Mouse (Mus musculus) frontal cortex, postnatal 10 days (tissue): ENCODE results near the gene Gpr18.

ENCODE experiments used
- DNase-seq, 2 experiments: peaks; one replicate each; pipeline ENCODE4 v3.0.0; 2022; ENCODE audit warnings: low spot score in 2 of 2, mixed read lengths in 1 of 2

Gene Gpr18

GRCm38 (mm10) chr14:121949436-121949835 is 33.9 kb upstream of the Gpr18 start:
- DNase-seq, result no peak

DNA sequence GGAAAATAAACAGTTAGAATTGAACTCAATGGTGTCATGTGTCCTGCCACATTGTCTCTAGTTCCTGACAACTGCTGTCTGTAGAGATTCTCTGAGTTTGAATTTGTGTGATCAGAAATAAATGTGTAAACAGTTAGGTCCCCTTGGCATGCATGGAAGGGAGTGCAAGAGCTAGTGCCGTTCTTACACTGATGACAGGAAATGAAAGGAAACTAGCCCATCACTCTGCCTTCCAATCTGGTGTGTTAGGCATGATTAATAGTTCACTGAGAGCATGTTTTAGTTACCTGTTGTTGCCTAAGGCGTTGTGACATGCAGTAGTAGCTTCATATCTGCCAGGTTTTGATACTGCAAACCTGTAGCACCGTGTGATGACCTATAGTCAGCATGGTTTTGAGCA is 32.4 kb upstream of the Gpr18 start:
- no peak for DNase-seq

- no peak for DNase-seq
Measured at GRCm38 (mm10) chr14:121947201-121947760, 31.7 kb upstream of the Gpr18 start.

DNA sequence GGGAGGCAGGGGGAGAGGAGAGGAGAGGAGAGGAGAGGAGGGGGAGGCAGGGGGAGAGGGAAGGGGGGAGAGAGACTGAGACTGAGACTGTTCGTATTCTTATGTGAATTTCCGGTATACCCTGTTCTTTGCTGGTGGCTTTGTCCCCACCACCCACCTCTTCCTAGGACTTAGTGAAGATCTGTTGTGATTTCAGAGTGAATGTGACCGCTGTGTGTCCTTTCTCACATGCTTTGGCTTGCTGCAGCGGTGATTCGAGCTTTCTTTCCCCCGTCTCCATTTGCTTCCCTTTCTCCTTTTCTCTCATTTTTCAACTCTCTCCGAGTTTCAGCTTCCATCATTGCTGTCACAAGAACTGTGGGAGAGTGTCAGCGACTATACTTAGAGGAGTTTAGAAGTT is 31.1 kb upstream of the Gpr18 start:
- no peak for DNase-seq

- DNase-seq, result no peak
Measured at GRCm38 (mm10) chr14:121946131-121946530, 30.6 kb upstream of the Gpr18 start.

GRCm38 (mm10) chr14:121939582-121939981 is 24.0 kb upstream of the Gpr18 start:
- no peak for DNase-seq

DNA sequence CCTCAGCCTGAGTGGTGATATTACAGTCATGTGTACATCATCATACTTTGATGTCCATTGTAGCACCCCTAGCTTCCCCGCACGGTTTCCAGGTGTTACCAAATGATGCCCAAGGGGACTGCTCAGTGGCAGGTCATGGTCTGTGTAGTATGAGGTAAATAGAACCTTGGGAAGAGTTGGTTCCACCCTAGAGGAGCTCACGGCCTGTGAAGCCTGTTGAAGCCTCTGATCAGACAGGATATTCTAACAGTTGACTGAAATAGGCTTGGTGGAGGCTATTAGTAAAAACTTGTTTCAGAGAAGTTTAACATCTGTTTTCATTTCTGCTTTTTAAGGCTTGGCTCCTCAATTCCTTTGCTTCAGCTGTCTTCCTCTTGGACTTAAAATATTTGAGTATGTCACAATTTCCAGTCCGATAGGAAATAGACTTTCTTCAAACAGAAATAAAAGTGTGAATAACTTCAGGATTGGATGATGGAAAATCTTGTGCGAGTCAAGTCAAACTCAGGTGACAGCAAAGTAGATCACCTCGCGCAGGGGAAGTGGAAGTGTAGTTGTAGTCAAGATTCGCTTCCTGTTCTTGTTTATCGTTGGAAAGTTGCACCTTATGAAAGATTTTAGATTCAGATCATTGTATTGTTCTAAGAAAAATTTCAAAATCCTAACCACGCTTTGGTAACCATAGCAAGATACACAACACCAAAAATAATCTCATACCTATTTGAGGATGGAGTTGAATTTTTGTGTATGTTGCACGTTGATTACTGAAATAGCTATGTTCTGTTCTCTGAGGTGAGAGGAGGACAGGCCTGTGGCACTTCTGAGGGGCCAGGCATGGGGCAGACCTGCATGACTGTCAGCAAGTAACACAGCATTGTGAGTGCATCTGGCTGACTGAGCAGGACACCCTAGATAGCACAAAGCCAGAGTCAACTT is 22.9 kb upstream of the Gpr18 start:
- no peak for DNase-seq

GRCm38 (mm10) chr14:121937601-121938255 is 22.1 kb upstream of the Gpr18 start:
- no peak for DNase-seq

GRCm38 (mm10) chr14:121936856-121937255 is 21.3 kb upstream of the Gpr18 start:
- no peak for DNase-seq

GRCm38 (mm10) chr14:121936356-121936755 is 20.8 kb upstream of the Gpr18 start:
- DNase-seq, result no peak

DNA sequence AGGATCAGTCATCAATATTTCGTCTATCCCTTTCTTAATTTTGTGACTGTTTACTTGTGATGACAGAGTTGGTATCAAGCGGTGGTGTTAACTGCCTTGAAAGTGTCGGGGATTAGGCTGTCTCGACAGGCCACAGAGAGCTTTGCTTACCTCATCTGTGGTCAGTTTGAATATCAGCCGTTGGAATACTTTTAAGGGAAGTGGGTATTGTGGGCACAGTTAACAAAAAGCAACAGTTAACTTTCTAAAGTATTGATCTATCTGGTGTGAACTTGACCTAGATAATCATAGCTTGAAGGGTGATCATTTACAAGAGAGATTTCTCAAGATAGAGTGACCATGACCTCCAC is 19.0 kb upstream of the Gpr18 start:
- DNase-seq, result no peak

DNA sequence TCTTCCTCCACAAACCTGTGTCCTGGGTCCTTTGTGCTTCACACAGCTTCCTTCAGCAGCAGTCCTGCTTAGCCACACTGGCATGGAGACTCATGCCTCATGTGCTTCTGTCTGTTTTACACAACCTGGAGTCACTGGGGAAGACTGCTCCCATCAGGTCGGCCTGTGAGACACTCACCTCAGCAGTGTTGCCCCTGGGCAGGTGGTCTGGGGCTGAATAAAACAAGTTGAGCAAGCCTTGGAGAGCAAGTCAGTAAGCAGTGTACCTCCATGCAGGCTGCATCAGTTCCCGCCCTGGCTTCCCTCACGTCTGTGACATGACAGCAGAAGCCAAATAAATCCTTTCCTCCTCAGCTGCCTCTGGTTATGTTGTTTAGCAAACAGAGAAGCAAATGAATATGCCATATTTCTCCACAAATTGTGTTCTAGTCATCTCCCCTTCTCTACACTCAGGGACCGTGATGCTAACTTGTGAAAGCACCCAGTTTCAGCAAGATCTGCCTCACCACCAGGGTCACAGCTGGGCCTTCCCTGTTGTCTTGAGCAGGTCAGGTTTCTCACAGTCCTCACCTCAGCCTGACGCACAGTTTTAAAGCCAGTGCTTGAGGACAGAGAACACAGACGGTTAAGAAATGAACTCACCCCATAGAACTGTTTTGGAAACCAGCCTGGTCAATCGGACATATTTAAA is 18.5 kb upstream of the Gpr18 start:
- DNase-seq, result no peak

GRCm38 (mm10) chr14:121932180-121932579 is 16.6 kb upstream of the Gpr18 start:
- DNase-seq, result no peak

- no peak for DNase-seq
Measured at GRCm38 (mm10) chr14:121931594-121931993, 16.0 kb upstream of the Gpr18 start.

DNA sequence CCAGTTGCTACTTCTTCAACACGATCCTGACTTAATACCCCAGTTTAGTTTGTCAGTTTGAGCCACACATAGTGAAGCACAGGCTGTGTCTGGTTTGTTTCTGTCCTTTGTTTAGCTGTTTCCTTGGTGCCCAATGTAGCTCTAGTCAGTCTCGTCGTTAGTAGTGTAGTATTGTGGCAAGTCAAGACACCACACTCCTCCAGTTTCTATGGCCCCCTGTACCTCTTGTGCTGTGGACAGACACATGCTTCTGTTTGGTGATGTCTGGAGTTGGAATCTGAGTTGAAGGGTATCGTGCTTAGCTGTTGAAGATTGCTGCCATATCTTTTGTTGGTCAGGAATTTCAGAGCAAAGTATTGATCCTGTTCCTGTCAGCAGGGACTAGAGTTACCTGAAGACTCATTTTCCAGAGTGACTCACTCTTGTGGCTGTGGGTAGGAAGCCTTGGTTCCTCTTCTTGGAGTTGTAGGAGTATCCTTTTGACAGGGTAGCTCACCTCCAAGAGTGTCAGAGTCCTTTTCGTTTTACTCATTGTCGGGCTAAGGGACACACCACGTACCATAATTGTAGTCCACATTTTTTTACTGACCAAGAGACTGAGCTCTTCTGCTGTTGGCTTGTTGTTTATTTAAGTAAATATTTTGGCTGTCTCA is 15.3 kb upstream of the Gpr18 start:
- DNase-seq, result no peak

- DNase-seq, result no peak
Measured at GRCm38 (mm10) chr14:121929243-121929951, 13.8 kb upstream of the Gpr18 start.

DNA sequence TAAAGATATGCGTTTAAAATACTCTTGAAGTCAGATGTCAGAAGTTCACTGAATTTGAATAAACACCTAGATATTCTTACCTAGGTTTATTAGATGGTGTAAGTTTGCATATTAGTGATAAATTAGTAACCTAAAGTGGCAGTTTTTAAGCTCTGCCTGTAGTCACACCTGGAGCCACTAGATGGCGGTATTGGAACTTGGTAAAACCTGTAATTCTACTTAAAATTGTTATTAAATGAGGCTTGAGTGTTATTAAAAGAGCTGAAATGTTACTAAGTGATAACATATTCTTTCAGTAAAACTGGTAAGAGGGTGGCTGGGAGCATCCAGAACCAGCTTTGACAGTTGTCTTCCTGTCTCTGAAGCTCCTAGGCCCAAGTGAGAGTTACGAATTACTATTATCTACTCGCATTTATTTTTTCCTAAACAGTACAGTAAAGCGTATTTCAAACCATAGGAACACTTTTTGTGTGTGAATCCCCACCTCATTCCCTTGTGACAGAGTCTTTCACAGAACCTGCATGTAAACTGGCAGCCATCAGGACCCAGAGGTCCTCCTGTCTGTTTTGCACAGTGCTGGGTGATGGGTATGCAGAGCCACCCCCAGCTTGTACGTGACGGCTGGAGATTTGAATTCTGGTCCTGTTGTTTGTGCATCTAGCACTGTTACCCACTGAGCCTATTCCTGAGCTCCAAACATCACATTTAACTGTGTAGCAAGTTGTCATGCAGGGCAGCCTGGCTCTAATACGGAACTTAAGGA is 13.0 kb upstream of the Gpr18 start:
- peak in 1 of 2 experiments; percentile 31 for DNase-seq

- no peak for DNase-seq
Measured at GRCm38 (mm10) chr14:121927451-121927850, 11.9 kb upstream of the Gpr18 start.

GRCm38 (mm10) chr14:121926901-121927300 is 11.3 kb upstream of the Gpr18 start:
- DNase-seq, result no peak

DNA sequence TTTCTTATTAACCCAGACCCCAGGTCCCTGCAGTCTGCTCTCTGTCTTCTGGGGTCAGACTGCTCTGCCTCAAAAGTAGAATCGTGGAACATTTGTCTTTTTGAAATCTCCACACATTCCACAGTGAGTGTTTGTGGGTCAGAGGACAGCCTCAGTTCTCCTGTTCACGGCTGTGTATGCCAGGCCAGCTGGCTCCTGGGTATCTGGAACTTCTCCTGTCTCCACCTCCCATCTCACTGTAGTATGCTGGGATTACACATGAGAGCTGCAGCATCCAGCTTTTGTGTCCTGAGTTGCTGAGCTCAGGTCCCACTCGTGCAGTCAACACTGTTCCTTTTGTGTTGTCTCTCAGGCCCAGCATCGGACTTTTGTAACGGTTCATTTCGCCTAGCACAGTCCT is 9.3 kb upstream of the Gpr18 start:
- DNase-seq, result no peak
